Mouse (Mus musculus) cerebellum, postnatal 4 days (tissue): ENCODE measurements at regions not wholly inside any gene's neighbourhood (a gene's known extent, or its start where the extent isn't known, plus 50 kb on each side); places are given as distances from the start of the nearest gene placed in this dataset.

Experiments used
- DNase-seq, 2 experiments: peaks; one replicate each; pipeline ENCODE4 v3.0.0; 2022; ENCODE audit warnings: low spot score in 2 of 2, mixed read lengths in 1 of 2

GRCm38 (mm10) chr2:51799856-51800255 is 135.1 kb downstream of the Rbm43 start:
- DNase-seq, result no peak

GRCm38 (mm10) chr2:51822976-51823375 is 112.0 kb downstream of the Rbm43 start:
- DNase-seq, result no peak

- peak; percentile 32 to 64 for DNase-seq
Observed at GRCm38 (mm10) chr2:51830286-51830944, 104.5 kb downstream of the Rbm43 start.

GRCm38 (mm10) chr2:51830965-51831720 is 103.8 kb downstream of the Rbm43 start:
- no peak for DNase-seq

GRCm38 (mm10) chr2:51837864-51838263 is 97.1 kb downstream of the Rbm43 start:
- no peak for DNase-seq

GRCm38 (mm10) chr2:51840808-51841207 is 94.2 kb downstream of the Rbm43 start:
- DNase-seq, result peak in 1 of 2 experiments; percentile 41

- DNase-seq, result no peak
Observed at GRCm38 (mm10) chr2:51844831-51845230, 90.1 kb downstream of the Rbm43 start.

GRCm38 (mm10) chr2:51847556-51847955 is 87.4 kb downstream of the Rbm43 start:
- DNase-seq, result no peak

GRCm38 (mm10) chr2:51847964-51848363 is 87.0 kb downstream of the Rbm43 start:
- DNase-seq, result no peak

- DNase-seq, result no peak
Observed at GRCm38 (mm10) chr2:51848491-51848890, 86.5 kb downstream of the Rbm43 start.

GRCm38 (mm10) chr2:51850581-51850980 is 84.4 kb downstream of the Rbm43 start:
- DNase-seq, result no peak

- DNase-seq, result no peak
Observed at GRCm38 (mm10) chr2:51851711-51852110, 83.3 kb downstream of the Rbm43 start.

GRCm38 (mm10) chr2:51857226-51857625 is 77.7 kb downstream of the Rbm43 start:
- no peak for DNase-seq

GRCm38 (mm10) chr2:51866045-51866444 is 68.9 kb downstream of the Rbm43 start:
- no peak for DNase-seq

- no peak for DNase-seq
Observed at GRCm38 (mm10) chr2:51868878-51869510, 66.0 kb downstream of the Rbm43 start.

- DNase-seq, result no peak
Observed at GRCm38 (mm10) chr2:51871571-51871970, 63.4 kb downstream of the Rbm43 start.
